Mouse (Mus musculus): ENCODE measurements at regions not wholly inside any gene's neighbourhood (a gene's known extent, or its start where the extent isn't known, plus 50 kb on each side); places are given as distances from the start of the nearest gene placed in this dataset.

DNA sequence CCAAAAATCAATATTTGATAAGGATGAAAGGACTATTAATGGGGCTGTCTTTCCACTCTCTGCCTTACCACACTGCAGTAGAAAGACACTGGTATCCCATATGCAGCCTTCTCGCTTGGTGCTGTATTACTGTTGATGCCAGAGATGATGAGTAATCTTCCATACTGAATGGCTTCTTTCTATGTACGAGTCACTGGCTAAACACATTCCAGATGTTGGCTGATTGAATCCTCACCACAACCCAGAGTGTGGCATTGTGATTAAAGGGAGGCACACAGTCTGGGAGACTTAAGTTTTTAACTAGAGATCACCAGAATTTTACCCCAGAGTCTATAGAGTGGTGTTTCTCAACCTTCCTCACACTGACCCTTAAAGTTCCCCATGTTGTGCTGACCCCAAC, 84.9 kb upstream of the Ank start:
- H3K9me3 ChIP-seq (ENCODE audit: control insufficient read depth, low read length) = no peaks in the 10 kb centered on the region
- no peak overlapping the region for H3K27ac ChIP-seq (ENCODE audit: low read length)
- no peaks in the 10 kb centered on the region for H3K4me1 ChIP-seq (replicated peaks; ENCODE audit: control insufficient read depth, insufficient read depth, low read length)
- H3K27me3 ChIP-seq (ENCODE audit: control insufficient read depth, insufficient read depth, low read depth, low read length) = no peaks in the 10 kb centered on the region
- H3K9ac ChIP-seq (ENCODE audit: low read length) = no peak overlapping the region
- WGBS = 68% methylated on average over 2 of the region's 2 CpGs
- H3K36me3 ChIP-seq (ENCODE audit: control insufficient read depth, insufficient read depth, low read length) = no peaks in the 10 kb centered on the region
- H3K4me2 ChIP-seq (ENCODE audit: low read depth, low read length) = no peak overlapping the region
- no peak for ATAC-seq (ENCODE audit: low read depth)
- no peak overlapping the region for H3K4me3 ChIP-seq (ENCODE audit: low read length)

DNA sequence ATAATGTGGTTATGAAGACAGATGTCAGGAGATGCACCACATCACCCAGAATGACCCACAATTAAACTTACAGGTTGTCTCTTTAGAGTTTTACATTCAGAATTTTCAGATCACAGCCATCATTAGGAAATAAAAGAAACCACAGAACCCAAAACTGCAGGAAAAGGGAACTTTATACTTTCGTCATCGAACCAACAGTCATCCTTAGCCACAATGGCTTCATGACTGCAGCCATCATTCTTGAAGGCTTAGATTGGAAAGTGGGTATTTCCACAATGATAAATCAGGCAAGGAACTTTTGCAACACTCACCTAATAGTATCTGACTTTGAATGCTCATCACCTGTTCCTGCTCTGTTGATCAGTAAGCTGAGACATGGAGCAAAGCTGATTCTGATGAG, 75.9 kb upstream of the Ank start:
- no peak overlapping the region for H3K9ac ChIP-seq (ENCODE audit: low read length)
- H3K4me2 ChIP-seq (ENCODE audit: low read depth, low read length) = no peak overlapping the region
- H3K36me3 ChIP-seq (ENCODE audit: control insufficient read depth, insufficient read depth, low read length) = no peaks in the 10 kb centered on the region
- WGBS = 97% methylated on average over 2 of the region's 2 CpGs
- H3K4me1 ChIP-seq (replicated peaks; ENCODE audit: control insufficient read depth, insufficient read depth, low read length) = no peaks in the 10 kb centered on the region
- no peaks in the 10 kb centered on the region for H3K9me3 ChIP-seq (ENCODE audit: control insufficient read depth, low read length)
- no peaks in the 10 kb centered on the region for H3K27me3 ChIP-seq (ENCODE audit: control insufficient read depth, insufficient read depth, low read depth, low read length)
- no peak for ATAC-seq (ENCODE audit: low read depth)
- no peak overlapping the region for H3K4me3 ChIP-seq (ENCODE audit: low read length)
- H3K27ac ChIP-seq (ENCODE audit: low read length) = no peak overlapping the region

DNA sequence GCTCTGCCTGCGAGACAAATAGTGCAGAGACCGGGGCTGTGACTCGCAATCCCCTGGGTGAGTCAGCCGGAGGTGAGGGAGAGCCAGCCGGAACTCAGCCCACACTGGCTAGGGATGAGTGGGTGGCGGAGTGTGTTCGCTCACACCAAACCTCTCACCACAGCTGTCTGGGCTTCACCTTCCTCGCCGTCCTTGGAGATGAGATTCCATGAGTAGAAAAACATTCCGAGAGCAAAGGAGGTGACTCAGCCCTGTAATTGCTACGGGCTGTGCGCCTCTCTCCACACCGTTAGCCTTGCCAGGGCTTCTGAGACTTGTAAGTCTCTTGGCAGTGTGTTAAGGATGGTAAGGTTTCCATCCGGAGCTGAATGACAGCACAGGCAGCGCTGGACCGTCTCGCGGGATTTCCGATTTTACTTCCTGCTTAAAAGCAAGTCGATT, 60.7 kb upstream of the Ank start:
- ATAC-seq (ENCODE audit: low read depth) = no peak
- no peak overlapping the region for H3K9ac ChIP-seq (ENCODE audit: low read length)
- WGBS = 69% methylated on average over 20 of the region's 20 CpGs
- H3K4me1 ChIP-seq (replicated peaks; ENCODE audit: control insufficient read depth, insufficient read depth, low read length) = no peaks in the 10 kb centered on the region
- 0 out of 2 replicates have a peak overlapping the region, but pooled peaks have one; percentile 12 for H3K4me2 ChIP-seq (ENCODE audit: low read depth, low read length)
- no peaks in the 10 kb centered on the region for H3K27me3 ChIP-seq (ENCODE audit: control insufficient read depth, insufficient read depth, low read depth, low read length)
- no peaks in the 10 kb centered on the region for H3K36me3 ChIP-seq (ENCODE audit: control insufficient read depth, insufficient read depth, low read length)
- no peaks in the 10 kb centered on the region for H3K9me3 ChIP-seq (ENCODE audit: control insufficient read depth, low read length)
- H3K27ac ChIP-seq (ENCODE audit: low read length) = no peak overlapping the region
- no peak overlapping the region for H3K4me3 ChIP-seq (ENCODE audit: low read length)

DNA sequence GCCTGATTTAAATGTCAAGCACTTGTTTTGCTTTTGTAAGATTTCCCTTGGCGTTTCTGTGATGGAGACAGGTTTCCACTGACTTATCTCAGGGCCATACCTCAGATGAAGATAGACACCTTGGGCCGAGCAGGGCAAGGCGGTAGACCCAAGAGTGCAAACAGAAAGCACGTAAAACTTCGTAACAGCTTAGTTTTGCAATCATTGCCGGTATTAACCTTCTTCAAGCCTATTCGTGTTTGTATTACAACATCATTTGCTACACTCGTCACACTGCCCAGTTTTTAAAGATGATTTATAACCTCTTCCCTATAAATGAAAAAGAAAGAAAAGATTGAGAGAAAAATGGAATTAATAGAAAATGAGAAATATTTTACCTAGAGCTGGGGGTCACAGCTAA, 56.6 kb upstream of the Ank start:
- H3K27ac ChIP-seq (ENCODE audit: low read length) = no peak overlapping the region
- H3K4me2 ChIP-seq (ENCODE audit: low read depth, low read length) = no peak overlapping the region
- no peaks in the 10 kb centered on the region for H3K36me3 ChIP-seq (ENCODE audit: control insufficient read depth, insufficient read depth, low read length)
- H3K9me3 ChIP-seq (ENCODE audit: control insufficient read depth, low read length) = no peaks in the 10 kb centered on the region
- no peak for ATAC-seq (ENCODE audit: low read depth)
- no peaks in the 10 kb centered on the region for H3K4me1 ChIP-seq (replicated peaks; ENCODE audit: control insufficient read depth, insufficient read depth, low read length)
- 79% methylated on average over 8 of the region's 8 CpGs for WGBS
- H3K9ac ChIP-seq (ENCODE audit: low read length) = no peak overlapping the region
- H3K27me3 ChIP-seq (ENCODE audit: control insufficient read depth, insufficient read depth, low read depth, low read length) = no peaks in the 10 kb centered on the region
- H3K4me3 ChIP-seq (ENCODE audit: low read length) = no peak overlapping the region

DNA sequence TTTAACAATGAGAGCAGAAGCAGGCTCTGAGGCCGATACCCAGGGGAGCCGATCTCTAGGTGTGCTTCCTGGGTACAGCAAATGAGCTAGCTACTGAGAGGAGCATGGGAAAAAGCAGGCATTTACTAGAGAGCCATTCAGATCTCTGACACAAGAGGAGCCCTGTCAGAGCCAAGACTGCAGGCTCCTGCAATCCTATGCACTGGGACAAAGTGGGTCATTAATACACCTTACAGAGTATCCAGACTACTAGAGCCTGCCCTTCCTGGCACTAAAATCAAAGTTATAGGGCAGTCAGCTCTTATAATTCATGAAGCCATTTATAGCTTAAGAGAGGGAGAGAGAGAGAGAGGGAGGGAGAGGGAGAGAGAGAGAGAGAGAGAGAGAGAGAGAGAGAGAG, 54.2 kb upstream of the Ank start:
- 89% methylated on average over 2 of the region's 2 CpGs for WGBS
- ATAC-seq (ENCODE audit: low read depth) = no peak
- no peak overlapping the region for H3K9ac ChIP-seq (ENCODE audit: low read length)
- no peaks in the 10 kb centered on the region for H3K27me3 ChIP-seq (ENCODE audit: control insufficient read depth, insufficient read depth, low read depth, low read length)
- H3K36me3 ChIP-seq (ENCODE audit: control insufficient read depth, insufficient read depth, low read length) = no peaks in the 10 kb centered on the region
- no peaks in the 10 kb centered on the region for H3K9me3 ChIP-seq (ENCODE audit: control insufficient read depth, low read length)
- no peak overlapping the region for H3K4me3 ChIP-seq (ENCODE audit: low read length)
- no peak overlapping the region for H3K27ac ChIP-seq (ENCODE audit: low read length)
- no peaks in the 10 kb centered on the region for H3K4me1 ChIP-seq (replicated peaks; ENCODE audit: control insufficient read depth, insufficient read depth, low read length)
- H3K4me2 ChIP-seq (ENCODE audit: low read depth, low read length) = no peak overlapping the region

DNA sequence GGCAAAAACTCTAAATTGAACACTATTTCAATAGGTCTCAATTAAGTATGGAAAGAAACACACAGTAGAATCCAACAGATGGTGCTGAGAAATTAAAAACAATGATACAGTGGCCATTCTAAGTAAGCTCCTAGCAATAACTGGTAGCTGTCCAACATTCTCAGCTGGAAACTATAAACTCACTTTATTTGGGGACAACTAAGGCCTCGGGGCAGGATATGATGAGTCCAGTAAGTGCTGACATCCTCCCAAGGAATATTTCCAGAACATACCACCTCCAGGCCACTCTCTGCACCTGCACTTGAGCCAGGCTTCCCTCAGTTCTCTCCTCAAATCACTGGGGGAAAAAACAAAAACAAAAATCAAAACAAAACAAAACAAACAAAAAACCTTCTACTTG, 53.7 kb upstream of the Ank start:
- Histone ChIP-seq H3K27ac (ENCODE audit: low read length) (no peak overlapping the region), H3K9ac (ENCODE audit: low read length) (no peak overlapping the region), H3K4me1 (replicated peaks; ENCODE audit: control insufficient read depth, insufficient read depth, low read length) (no peaks in the 10 kb centered on the region), H3K4me2 (ENCODE audit: low read depth, low read length) (no peak overlapping the region), H3K27me3 (ENCODE audit: control insufficient read depth, insufficient read depth, low read depth, low read length) (no peaks in the 10 kb centered on the region), H3K36me3 (ENCODE audit: control insufficient read depth, insufficient read depth, low read length) (no peaks in the 10 kb centered on the region), H3K9me3 (ENCODE audit: control insufficient read depth, low read length) (no peaks in the 10 kb centered on the region), H3K4me3 (ENCODE audit: low read length) (no peak overlapping the region)
- ATAC-seq (ENCODE audit: low read depth) = no peak
- 58% methylated on average over 1 of the region's 1 CpGs for WGBS

DNA sequence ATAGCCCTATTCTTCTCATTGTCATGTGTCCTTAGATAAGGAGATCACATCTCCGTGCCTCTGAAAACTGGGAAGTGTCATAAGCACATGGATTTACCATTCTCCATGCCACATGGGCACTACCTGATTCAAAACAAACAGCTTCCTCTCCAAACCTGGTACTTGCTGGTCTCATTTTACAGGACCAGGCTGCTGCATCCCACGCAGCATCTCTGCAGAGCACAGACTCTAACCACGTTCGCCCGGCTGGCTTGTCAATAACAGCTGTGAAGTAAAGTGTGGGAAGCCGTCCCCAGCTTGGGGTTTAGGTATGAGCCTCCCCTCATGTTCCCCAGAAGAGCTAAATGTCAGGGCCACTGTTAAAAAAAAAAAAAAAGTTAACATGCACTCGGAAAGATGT, 53.0 kb upstream of the Ank start:
- no peaks in the 10 kb centered on the region for H3K36me3 ChIP-seq (ENCODE audit: control insufficient read depth, insufficient read depth, low read length)
- H3K9me3 ChIP-seq (ENCODE audit: control insufficient read depth, low read length) = no peaks in the 10 kb centered on the region
- H3K27me3 ChIP-seq (ENCODE audit: control insufficient read depth, insufficient read depth, low read depth, low read length) = no peaks in the 10 kb centered on the region
- 80% methylated on average over 7 of the region's 7 CpGs for WGBS
- no peak for ATAC-seq (ENCODE audit: low read depth)
- H3K4me2 ChIP-seq (ENCODE audit: low read depth, low read length) = no peak overlapping the region
- H3K27ac ChIP-seq (ENCODE audit: low read length) = no peak overlapping the region
- no peak overlapping the region for H3K9ac ChIP-seq (ENCODE audit: low read length)
- no peak overlapping the region for H3K4me3 ChIP-seq (ENCODE audit: low read length)
- H3K4me1 ChIP-seq (replicated peaks; ENCODE audit: control insufficient read depth, insufficient read depth, low read length) = no peaks in the 10 kb centered on the region

DNA sequence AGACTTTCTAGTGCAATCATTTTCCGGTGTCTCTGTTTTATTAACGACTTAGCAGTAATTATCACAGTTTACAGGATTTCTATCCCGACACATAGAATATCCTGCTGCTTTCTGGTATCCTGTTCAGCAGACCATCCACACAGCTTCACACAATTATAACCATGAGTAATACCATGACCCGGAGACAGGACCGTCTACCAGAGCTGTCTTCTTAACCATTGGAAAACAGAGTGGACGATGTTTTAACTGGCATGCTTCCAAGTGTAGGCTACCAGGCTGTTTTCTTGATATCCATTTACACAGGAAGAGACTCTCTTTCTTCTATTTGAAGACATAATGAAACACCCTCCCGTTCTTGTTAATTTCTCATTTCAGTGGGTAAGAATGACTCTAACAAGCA, 51.7 kb upstream of the Ank start:
- H3K9me3 ChIP-seq (ENCODE audit: control insufficient read depth, low read length) = no peaks in the 10 kb centered on the region
- 44% methylated on average over 7 of the region's 7 CpGs for WGBS
- no peak overlapping the region for H3K4me2 ChIP-seq (ENCODE audit: low read depth, low read length)
- no peak overlapping the region for H3K4me3 ChIP-seq (ENCODE audit: low read length)
- H3K4me1 ChIP-seq (replicated peaks; ENCODE audit: control insufficient read depth, insufficient read depth, low read length) = no peaks in the 10 kb centered on the region
- H3K27ac ChIP-seq (ENCODE audit: low read length) = no peak overlapping the region
- H3K36me3 ChIP-seq (ENCODE audit: control insufficient read depth, insufficient read depth, low read length) = no peaks in the 10 kb centered on the region
- ATAC-seq (ENCODE audit: low read depth) = no peak
- H3K27me3 ChIP-seq (ENCODE audit: control insufficient read depth, insufficient read depth, low read depth, low read length) = no peaks in the 10 kb centered on the region
- no peak overlapping the region for H3K9ac ChIP-seq (ENCODE audit: low read length)
